Mouse (Mus musculus): ENCODE measurements around the gene Gm37240.
"Not testable (repeated sequence)": the region's sequence is repeated elsewhere in the genome, so short reads cannot be mapped to it uniquely, and the experiment has no call there.

Gene Gm37240

GRCm38 (mm10) chr3:84883817-84884483 is 1003.4 kb downstream of the Gm37240 start:
- no peak for DNase-seq (ENCODE audit: low spot score)

DNA sequence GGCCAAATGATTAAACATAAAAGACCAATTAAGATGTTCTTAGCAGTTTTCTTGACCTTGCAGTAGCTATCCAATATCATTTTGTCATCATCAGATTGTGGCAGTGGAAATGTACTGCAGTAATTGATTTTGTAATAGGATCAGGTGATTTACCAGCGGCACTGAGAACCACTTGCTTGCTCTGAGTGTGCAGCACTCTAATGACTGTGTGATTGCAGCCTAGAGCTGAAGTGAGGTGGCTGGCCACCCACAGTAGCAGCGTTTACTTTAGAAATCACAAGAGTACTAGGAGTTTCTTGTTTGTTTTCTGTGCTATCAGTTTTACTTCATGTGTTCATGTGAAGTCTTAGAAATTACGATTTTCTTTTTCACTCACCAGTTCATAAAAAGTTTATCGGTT is 1011.1 kb downstream of the Gm37240 start:
- no peak for DNase-seq (ENCODE audit: low spot score)

GRCm38 (mm10) chr3:84875306-84875705 is 1012.0 kb downstream of the Gm37240 start:
- DNase-seq (ENCODE audit: low spot score): no peak

- no peak for DNase-seq (ENCODE audit: low spot score)
Measured at GRCm38 (mm10) chr3:84870126-84870525, 1017.2 kb downstream of the Gm37240 start.

GRCm38 (mm10) chr3:84867991-84868390 is 1019.3 kb downstream of the Gm37240 start:
- no peak for DNase-seq (ENCODE audit: low spot score)

- DNase-seq (ENCODE audit: low spot score): no peak
Measured at GRCm38 (mm10) chr3:84867434-84867975, 1019.8 kb downstream of the Gm37240 start.

DNA sequence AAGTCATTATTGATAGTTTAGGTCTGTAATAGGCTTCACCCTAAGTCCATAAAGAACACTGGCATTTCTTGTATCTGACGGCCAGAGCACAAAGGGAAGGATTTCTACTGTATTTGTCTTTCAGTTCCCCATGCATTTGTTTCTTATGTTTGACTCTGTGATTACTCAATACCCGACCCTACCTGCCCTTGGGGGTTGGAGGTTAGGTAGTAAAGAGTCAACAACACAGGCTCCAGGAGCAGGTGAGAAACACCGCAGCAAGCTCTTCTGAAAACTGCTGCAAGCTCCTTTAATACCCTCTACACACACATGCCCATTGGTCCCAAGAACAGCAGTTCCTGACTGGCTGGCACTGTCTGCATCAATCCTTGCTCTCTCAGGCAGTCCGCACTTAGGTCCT is 1020.5 kb downstream of the Gm37240 start:
- no peak for DNase-seq (ENCODE audit: low spot score)

DNA sequence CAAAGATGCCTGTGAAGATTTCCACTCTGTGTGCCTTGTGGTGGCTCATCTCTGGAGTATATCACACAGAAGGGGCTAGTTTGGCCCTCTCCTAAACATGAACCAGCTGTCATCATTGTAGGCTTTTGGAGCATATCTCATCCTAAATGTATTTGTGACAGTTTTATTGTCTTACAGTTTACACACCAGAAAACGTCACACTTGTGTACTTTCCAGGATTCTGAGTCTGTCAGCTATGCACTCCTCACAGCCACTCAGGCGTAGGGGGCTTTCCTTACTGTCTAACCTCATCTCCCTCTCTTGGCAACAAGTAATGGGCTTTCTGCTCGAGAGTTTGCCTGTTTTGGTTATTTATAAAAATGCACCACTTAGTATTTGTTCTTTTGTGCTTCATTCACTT is 1021.6 kb downstream of the Gm37240 start:
- no peak for DNase-seq (ENCODE audit: low spot score)

DNA sequence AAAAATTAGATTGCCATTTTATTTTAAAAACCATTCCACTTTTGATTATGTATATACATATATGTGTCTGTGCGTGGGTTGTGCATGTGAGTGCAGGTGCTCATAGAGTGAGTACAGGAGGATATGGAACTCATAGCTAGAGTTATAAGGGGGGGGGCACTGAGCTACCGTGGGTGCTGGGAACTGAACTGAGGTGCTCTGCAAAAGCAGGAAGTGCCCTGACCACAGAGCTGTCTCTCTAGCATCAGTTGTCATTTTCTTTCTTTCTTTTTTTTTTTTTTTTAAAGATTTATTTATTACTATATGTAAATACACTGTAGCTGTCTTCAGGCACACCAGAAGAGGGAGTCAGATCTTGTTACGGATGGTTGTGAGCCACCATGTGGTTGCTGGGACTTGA is 1025.5 kb downstream of the Gm37240 start:
- not testable (repeated sequence) for DNase-seq (ENCODE audit: low spot score)

- DNase-seq (ENCODE audit: low spot score): no peak
Measured at GRCm38 (mm10) chr3:84860669-84861068, 1026.6 kb downstream of the Gm37240 start.

DNA sequence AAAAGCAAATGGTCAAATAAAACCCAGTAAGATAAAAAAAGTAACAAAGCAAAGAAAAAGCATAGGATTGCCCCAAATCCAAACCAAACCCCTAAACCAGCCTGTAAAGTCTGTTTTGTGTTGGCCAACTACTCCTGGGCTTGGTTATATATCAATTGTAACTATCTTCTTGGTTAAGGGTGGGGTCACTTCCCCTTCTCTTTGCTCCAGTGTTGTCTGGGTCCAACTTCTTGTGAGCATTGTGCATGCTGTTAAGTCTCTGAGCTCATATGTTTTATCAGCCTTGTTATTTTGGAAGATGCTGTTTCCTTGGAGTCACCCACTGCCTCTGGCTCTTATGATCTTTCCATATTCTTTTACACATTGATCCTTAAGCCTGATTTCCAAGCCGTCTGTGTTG is 1032.9 kb downstream of the Gm37240 start:
- DNase-seq (ENCODE audit: low spot score): no peak

DNA sequence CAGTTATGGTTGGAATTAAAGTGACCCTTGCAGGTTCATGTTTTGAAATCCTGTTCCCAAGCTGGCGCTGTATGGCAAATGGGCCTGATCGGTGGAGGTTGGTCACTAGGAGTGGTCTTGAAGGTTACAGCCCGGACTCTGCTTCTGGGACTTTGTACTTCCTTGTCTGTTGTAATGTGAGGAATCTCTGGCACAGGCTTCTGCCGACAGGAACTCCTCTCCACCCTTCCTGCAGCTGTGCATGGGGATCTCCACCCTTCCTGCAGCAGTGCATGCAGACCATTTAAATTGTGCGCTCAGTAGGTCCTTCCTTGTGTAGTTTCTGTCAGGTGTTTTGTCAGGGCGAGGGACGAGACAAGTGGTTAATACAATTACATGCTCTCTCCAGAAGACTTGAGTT is 1034.4 kb downstream of the Gm37240 start:
- no peak for DNase-seq (ENCODE audit: low spot score)

DNA sequence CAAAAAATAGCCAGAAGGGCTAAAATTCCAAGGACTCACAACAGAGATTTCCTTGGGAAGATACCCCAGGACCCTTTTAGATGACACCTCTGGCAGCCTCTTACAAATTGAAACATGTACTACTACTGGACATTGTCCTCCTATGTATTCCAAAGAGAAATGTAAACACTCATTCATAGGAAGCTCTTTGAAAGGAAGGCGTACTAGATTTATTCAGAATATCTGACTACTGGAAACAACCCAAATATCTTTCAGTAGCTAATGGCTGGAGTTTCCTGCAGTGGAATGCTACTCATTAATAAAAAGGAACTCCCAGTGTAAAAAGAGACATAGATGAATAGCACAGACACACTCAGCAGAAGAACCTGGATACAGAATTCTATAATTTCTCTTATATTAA is 1035.5 kb downstream of the Gm37240 start:
- DNase-seq (ENCODE audit: low spot score): no peak

GRCm38 (mm10) chr3:84850418-84850817 is 1036.9 kb downstream of the Gm37240 start:
- no peak for DNase-seq (ENCODE audit: low spot score)

- DNase-seq (ENCODE audit: low spot score): no peak
Measured at GRCm38 (mm10) chr3:84848798-84849197, 1038.5 kb downstream of the Gm37240 start.

DNA sequence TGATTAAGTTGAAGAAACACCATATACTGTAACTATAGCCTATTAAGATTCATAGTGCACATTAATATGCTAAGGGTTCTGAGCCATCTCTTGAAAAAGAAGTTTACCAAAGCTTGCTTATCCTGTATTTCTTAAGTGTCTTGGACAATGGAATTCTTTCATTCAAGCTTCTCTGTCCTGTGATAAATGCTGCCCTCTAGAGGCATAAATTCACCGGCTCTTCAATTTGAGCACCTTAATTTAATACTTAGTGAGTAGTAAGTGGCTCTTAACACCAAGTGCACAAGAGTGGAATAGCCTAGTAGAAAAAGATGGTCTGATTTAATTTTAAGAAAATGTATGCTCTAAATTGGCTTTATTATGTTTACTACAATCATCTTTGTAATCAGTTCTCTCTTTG is 1043.7 kb downstream of the Gm37240 start:
- DNase-seq (ENCODE audit: low spot score): peak; percentile 44

GRCm38 (mm10) chr3:84842793-84843192 is 1044.5 kb downstream of the Gm37240 start:
- DNase-seq (ENCODE audit: low spot score): no peak

GRCm38 (mm10) chr3:84841271-84841670 is 1046.0 kb downstream of the Gm37240 start:
- no peak for DNase-seq (ENCODE audit: low spot score)

DNA sequence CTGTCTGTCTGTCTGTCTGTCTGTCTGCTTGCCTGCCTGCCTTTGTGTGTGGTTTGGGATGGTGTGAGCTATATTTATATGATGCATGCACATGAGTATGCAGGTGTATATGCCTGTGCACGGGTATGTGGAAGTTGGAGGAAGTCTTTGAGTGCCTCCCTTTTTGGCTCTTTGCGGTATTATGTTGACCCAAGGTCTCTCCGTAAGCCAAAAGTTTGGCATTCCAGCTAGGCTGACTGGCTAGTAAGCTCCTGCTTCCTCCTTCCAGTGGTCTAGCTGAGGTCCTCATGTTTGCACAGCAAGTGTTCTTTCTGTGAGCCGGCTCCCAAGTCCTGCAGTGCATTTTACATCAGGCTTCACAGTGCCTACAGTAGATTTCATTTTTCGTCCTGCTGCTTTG is 1047.8 kb downstream of the Gm37240 start:
- DNase-seq (ENCODE audit: low spot score): no peak

GRCm38 (mm10) chr3:84837984-84838383 is 1049.3 kb downstream of the Gm37240 start:
- DNase-seq (ENCODE audit: low spot score): no peak

GRCm38 (mm10) chr3:84836029-84836428 is 1051.3 kb downstream of the Gm37240 start:
- no peak for DNase-seq (ENCODE audit: low spot score)

GRCm38 (mm10) chr3:84829366-84829765 is 1058.0 kb downstream of the Gm37240 start:
- DNase-seq (ENCODE audit: low spot score): no peak

DNA sequence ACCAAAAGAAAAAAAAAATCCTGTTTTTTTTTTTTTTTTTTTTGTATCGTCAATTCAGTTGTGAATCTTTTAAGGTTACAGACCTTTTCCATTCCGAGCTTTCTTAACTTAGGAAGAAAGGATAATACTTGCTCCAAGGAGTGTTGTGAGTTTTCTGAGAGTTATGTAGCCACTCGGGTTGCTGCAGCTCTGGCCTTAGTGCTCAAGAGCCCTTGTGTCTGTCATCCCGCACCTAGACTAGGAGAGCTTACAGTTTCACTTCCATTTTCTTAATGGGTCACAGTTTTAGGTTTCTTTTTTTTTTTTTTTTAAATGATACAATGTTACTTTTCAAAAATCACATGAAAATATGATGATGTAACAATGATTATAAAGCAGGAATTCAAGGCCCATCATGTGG is 1059.7 kb downstream of the Gm37240 start:
- no peak for DNase-seq (ENCODE audit: low spot score)

- DNase-seq (ENCODE audit: low spot score): no peak
Measured at GRCm38 (mm10) chr3:84826938-84827337, 1060.4 kb downstream of the Gm37240 start.
